Mouse (Mus musculus): ENCODE measurements around the gene Iqgap2.

Gene Iqgap2

DNA sequence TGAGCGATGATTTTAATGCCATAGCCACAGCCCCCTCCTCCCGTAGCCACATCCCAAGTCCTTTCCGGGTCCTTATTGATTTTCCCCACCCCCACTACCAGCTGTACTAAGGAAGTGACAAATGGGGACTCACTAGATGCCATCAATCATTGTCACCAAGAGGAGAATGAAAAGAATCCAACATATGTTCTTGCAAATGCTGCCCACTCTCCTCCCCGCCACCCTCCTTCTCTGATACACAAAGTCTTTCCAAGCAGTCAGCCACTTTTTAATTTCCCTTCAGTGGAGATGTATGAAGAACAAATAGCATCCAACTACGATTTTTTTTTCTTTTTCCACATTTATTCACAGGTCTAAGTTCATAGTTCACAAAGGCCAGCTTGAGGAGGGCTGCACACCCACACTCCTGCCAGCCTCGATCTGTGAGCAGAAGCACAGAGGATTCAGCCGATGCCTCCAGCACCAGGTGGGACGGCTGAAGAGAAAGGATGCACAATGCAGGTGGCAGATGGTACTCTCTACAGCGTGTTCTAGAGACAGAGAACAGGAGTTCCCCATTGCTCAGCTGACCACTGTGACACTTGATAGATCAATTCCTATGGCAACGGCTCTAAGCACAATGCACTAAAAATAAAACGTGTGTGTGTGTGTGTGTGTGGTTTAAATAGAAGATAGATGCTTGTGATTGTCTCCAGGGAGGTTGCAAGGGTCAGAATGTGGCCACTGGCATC lies 116.6 kb downstream of the Iqgap2 start:
- DNase-seq: no peak

- peak; percentile 68 for DNase-seq
These were observed 126.7 kb downstream of the Iqgap2 start for GRCm38 (mm10) chr13:95765017-95765416.

- no peak for DNase-seq
These were observed 127.7 kb downstream of the Iqgap2 start for GRCm38 (mm10) chr13:95763876-95764517.

- no peak for DNase-seq
These were observed 131.9 kb downstream of the Iqgap2 start for GRCm38 (mm10) chr13:95759810-95760209.

DNA sequence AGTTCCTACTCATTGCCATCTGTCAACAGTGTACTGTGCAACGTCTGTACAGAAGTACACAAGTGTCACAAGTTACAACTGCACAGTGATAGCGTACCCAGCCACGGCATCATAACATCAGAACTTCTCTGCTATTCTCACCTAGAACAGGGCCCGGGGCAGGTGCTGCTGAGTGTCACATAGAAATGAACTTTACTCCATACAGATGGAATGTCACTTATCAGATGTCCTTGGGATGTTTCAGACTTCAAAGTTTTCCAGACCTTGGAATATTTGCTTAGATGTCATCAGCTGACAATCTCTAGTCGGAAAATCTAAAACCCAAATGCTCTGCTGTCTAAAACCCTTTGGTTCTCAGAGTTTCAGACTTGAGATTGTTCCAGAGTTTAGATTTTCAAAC lies 137.4 kb downstream of the Iqgap2 start:
- no peak for DNase-seq

GRCm38 (mm10) chr13:95752386-95752785 lies 139.3 kb downstream of the Iqgap2 start:
- DNase-seq: no peak

DNA sequence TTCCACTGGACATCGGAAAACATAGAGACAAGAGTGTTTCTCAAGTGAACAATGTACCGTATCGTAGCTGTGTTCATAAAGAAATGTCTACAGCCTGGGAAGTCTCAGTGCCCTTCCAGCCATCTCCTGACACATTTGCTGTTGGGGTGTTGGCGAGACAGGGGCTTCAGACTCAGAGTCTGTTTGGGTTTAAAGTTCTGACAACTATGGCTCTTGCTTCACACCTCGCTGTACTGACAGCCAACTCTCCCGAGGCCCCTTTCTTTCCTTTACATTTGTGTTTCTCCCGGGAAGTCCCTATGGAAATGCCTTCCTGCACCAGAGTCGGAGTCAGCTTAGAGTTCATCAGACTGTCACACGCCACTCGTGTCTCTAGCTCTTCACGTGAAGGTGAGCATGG lies 144.2 kb downstream of the Iqgap2 start:
- DNase-seq: no peak

DNA sequence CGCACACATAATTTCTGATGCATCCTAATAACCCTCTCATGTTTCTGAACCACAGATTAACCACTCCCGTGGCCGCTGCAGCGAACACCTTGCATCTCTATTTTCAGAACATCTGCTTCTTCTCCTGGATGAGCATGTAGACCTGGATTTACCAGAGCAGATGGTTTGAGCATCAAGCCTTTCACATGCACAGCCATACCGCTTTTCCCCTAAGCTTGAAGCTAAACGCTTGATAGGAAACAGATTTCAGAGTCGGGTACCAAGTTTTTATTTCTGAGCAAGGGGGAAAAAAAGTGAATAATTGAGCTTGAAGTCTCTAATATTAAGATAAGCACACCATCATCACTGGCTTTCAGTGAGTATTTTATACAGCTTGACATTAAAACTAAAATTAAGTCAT lies 144.6 kb downstream of the Iqgap2 start:
- no peak for DNase-seq

DNA sequence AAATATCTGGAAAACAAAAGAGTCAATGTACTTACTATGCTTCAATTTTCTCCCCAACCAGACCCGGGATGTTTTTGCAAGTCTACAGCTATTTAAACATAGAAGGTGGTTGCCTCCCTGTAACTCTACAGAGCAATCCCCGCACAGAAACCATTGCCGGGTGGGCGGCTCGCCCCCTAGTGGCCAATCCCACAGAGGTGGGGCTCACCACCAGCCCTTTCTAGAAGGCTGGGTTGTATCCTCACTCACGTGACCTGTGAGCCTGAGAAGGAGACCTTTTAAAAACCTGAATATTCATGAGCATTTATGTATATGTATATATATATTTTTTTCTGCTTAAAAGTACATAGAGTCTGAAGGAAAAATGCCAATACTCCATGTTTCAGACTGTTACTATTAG lies 145.2 kb downstream of the Iqgap2 start:
- DNase-seq: peak; percentile 79

- no peak for DNase-seq
These were observed 146.3 kb downstream of the Iqgap2 start for GRCm38 (mm10) chr13:95745451-95745850.

GRCm38 (mm10) chr13:95742881-95743466 lies 148.7 kb downstream of the Iqgap2 start:
- DNase-seq: no peak

DNA sequence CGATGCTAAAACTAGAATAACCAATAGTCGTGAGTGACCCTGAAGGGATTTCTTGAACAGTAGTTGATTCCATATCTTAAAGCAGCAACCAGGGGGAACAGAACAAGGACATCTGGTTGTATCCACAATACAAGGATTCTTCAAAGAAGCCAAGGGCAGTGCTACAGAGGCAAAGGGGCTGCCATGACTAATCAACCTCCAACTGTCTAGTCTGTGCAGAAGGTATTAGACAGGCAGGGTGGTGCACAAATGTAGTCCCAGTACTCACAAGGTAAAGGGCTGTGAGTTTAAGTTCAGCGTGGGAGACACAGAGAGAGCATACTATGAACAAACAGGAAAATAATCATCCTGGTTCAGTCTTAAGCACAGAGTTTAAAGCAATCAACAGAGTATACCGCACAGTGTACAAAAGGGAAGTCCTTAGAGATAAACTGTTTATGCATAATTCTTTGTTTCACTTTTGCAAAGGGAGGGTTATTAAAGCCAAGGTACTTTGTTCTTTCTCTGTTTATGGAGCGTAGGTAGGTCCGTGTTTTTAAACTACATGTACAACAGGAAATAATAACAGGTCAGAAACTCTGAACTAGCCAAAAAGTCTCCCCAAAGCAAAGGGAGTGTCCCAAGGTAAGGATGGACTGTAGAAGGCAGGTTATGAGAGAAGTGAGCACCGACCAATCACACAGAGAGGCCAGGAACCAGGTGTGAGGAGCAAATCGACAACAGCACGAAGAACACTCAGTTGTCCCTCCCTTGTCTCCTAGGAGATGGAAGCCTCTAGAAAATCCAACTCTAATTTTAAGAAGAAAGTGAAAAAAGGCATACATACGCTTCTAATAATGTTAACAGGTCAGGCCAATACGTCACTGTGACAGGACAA lies 149.7 kb downstream of the Iqgap2 start:
- DNase-seq: no peak

GRCm38 (mm10) chr13:95739651-95740050 lies 152.1 kb downstream of the Iqgap2 start:
- peak; percentile 13 for DNase-seq

- no peak for DNase-seq
These were observed 161.2 kb downstream of the Iqgap2 start for GRCm38 (mm10) chr13:95730491-95730890.

GRCm38 (mm10) chr13:95719320-95720232 lies 172.1 kb downstream of the Iqgap2 start:
- peak; percentile 62 for DNase-seq

DNA sequence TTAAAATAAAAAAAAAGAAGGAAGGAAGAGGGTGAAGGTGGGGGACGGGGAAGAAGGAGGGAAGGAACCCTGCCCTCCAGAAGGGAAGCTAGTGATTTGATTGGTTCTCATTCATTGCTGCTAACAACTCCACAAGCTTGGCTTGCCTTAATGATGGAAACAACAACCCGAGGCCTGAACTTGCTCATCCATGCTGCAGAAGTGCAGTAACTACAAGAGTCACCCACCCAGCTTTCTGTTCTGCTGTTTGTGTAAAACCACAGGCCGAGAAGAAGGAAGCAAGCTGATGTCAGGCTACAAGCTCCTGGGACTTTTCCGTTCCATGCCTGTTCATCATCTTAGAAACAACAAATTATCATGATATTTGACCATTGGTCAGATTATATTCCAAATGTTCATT lies 176.4 kb downstream of the Iqgap2 start:
- no peak for DNase-seq

GRCm38 (mm10) chr13:95714271-95714975 lies 177.3 kb downstream of the Iqgap2 start:
- no peak for DNase-seq

GRCm38 (mm10) chr13:95712570-95713268 lies 179.0 kb downstream of the Iqgap2 start:
- DNase-seq: peak; percentile 13

DNA sequence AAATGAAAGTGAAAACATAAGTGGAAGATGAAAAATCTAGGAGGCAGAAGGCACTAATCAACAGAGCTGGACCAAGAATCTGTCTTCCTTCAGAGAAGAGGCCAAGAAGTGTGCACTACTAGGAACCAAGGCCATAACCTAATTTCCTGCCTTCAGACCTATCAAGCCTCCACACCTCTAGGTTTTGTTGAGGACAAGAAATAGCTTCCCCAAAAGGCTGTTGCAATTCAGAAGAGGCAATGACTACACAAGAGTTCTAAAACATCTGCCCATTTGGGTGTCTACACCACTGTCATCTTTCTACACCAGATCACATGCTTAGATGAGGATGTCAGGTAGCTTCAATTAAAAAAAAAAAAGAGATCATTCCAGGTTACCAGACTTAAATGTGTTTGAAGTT lies 179.7 kb downstream of the Iqgap2 start:
- no peak for DNase-seq

GRCm38 (mm10) chr13:95705589-95705988 lies 186.1 kb downstream of the Iqgap2 start:
- DNase-seq: no peak

GRCm38 (mm10) chr13:95703376-95703775 lies 188.3 kb downstream of the Iqgap2 start:
- DNase-seq: no peak
